Mouse (Mus musculus): Measurements from ENCODE around the gene Hist2h2be.
"Not testable (repeated sequence)": the region's sequence is repeated elsewhere in the genome, so short reads cannot be mapped to it uniquely, and the experiment has no call there.

Gene Hist2h2be

DNA sequence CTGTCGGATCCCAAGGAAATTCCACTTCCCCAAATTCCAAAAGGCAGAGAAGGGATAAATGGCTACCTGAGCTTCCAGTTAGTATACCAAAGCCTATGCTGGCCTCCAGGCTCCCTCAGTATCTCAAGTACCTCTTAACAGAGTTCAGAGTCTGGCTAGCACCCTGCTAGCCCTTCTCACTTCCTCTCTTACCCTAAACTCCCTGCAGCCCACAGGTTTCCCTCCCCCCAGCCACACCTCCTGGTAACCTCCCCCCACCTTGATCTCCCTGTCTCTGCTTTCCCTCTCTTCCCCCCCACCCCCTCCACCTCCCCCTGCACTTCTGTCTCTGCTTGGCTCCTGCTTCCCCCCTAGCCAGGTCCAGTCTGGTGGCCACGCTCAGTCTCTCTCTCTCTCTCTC lies 21.2 kb upstream of the Hist2h2be start:
- DNase-seq: no peak

DNA sequence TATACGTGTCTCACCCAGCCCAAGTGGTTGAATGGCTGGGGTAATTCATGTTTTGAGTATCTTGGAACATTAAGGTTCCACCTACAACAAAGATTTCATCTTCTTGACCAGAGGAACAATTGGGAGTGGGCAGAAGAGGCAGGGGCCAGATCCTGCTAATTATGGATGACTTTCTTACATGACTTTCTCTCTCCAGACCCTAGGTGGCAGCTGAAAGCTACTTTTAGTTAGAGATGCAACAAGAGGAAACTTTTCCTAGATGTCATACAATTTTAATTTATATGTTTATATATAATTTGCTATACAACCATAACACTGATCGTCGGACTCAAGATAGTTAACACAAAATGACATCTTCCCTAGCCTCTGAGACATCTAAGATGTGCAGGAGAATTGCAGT lies 13.1 kb upstream of the Hist2h2be start:
- no peak for DNase-seq

DNA sequence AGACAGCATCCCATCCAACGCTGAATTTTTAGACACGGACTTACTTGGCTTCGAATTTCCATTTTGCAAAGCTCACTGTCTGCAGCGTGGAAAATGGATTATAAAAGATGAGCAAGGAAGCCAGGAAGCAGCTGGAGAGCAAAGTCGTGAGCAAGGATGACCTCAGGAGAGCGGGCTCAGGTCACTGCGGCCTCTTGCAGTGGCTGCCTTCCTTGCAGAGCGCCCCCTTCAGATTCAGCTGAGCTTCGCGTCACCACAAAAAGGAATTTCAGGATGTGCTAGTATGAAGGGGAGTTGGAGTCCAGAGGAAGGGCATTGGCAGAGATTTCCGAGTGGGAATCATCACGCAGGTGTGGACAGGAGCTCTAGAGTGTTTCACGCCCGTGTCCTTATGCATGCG lies 11.7 kb upstream of the Hist2h2be start:
- no peak for DNase-seq

- no peak for DNase-seq
Observed at GRCm38 (mm10) chr3:96219191-96219641, 1.7 kb upstream of the Hist2h2be start.

DNA sequence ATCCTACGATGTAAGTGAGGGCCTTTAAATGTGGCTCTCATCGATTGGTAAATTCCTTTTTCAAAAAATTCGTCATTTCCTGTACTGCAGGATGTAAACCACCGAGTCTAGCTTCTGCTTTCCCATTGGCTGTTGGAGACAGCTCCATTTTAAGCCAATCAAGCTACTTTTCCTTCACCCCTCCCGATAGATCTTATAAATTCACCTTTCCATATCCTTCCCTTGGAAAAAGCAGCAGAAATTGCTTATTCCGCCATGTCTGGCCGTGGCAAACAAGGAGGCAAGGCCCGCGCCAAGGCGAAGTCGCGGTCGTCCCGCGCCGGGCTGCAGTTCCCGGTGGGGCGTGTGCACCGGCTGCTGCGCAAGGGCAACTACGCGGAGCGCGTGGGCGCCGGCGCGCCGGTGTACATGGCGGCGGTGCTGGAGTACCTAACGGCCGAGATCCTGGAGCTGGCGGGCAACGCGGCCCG lies 1.2 kb upstream of the Hist2h2be start, which contains the start of the genes Bola1 and Hist2h2ab:
Bola1 (minus strand) TSS at position 49 of the 470 bp plus-strand sequence.
Hist2h2ab (plus strand) TSS at position 205 of the 470 bp plus-strand sequence.
- DNase-seq: peak; percentile 82

- not testable (repeated sequence) for DNase-seq
Observed at GRCm38 (mm10) chr3:96220131-96220764, 671 bp upstream of the Hist2h2be start.

DNA sequence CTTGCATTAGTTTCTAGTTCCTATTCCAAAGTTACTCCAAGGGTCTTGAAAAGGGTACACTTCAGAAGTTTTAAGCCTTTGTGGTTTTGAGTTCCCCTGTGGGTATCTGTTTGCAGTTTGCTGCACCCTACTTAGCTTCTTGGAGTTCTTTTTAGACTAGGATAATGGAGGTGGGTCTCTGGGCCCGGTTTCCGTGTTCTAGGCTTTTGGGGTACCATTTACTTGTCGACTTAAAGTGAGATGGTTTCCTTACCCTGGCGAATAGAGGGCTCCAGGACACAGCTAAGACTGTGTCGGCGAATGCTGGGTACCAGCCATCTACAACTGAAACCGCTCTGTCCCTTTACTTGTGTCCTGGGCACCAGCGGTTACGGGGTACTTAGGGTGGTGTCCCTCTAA lies 720 bp downstream of the Hist2h2be start:
- DNase-seq: no peak

- no peak for DNase-seq
Observed at GRCm38 (mm10) chr3:96222774-96223173, 1.9 kb downstream of the Hist2h2be start.

DNA sequence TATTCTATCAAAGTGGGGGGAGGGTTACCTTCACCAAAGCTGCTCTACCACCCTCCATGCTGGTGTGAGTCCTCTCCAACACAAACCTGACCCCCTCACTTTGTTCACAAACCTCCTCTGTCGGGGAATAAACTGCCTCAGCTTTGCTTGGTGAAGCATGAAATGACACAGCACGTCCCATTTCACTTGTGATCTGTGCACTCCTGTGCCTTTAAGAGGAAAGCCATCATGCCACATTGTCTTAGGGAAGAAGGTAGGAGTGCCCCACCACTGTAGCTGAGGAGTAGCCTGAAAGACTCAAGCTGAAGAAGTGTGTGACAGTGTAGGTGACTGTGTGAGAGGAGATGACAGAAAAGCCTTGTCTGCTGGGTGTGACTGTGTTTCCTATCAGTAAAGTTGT lies 4.5 kb downstream of the Hist2h2be start:
- no peak for DNase-seq

GRCm38 (mm10) chr3:96226695-96227648 lies 6.1 kb downstream of the Hist2h2be start:
- DNase-seq: no peak

DNA sequence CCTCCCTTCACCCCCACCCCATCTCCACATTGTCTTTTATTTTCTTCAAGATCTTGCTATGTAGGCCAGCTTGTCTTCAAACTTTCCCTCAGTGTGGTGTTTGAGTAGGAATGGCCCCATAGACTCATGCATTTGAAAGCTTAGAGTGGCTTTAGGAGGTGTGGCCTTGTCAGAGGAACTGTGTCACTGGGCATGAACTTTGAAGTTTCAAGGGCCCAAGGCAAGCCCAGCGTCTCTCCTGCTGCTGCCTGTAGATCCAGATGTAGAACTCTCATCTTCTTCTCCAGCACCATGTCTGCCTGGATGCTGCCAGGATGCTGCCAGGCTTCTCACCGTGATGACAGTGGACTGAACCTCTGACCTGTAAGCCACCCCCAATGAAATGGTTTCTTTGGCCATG lies 7.9 kb downstream of the Hist2h2be start:
- no peak for DNase-seq

GRCm38 (mm10) chr3:96230404-96230803 lies 9.5 kb downstream of the Hist2h2be start:
- DNase-seq: no peak

- DNase-seq: no peak
Observed at GRCm38 (mm10) chr3:96230910-96231757, 10.2 kb downstream of the Hist2h2be start.

DNA sequence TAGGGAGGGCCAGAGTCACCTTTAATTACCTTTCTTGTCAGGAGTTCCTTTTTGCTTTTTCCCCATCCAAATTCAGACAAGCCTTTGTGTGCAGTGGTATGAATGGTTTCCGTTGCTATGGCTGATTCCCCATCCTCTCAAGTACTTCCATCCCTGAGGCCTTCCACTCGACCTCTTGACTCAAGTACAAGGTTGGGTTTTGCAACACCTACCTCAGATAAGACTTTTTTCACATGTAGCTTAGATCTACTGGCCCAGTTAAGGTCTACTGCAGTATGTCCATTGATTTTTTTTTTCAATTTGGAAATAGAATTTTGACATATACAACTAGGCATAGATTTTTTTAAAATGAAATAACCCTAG lies 10.8 kb downstream of the Hist2h2be start:
- no peak for DNase-seq

GRCm38 (mm10) chr3:96234914-96235313 lies 14.0 kb downstream of the Hist2h2be start:
- no peak for DNase-seq

DNA sequence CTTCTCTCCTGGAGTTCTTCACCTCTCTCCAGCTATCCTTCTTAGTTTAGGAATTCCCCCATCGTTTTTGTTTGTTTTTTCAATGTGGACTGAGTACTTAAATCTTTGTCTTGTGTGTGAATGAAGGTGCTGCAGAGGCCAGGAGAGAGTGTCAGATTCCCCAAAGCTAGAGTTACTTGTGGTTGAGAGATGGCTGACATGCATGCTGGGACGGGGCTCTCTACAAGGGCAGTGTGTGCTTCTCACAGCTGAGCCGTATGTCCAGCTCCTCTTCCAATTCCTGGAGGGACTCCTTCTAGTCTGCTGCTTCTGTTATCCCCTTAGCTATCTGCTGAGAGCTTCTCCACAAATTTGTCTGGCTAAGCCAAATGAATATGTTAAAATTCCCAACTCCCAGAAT lies 14.9 kb downstream of the Hist2h2be start:
- no peak for DNase-seq

- DNase-seq: no peak
Observed at GRCm38 (mm10) chr3:96236834-96237334, 16.0 kb downstream of the Hist2h2be start.

DNA sequence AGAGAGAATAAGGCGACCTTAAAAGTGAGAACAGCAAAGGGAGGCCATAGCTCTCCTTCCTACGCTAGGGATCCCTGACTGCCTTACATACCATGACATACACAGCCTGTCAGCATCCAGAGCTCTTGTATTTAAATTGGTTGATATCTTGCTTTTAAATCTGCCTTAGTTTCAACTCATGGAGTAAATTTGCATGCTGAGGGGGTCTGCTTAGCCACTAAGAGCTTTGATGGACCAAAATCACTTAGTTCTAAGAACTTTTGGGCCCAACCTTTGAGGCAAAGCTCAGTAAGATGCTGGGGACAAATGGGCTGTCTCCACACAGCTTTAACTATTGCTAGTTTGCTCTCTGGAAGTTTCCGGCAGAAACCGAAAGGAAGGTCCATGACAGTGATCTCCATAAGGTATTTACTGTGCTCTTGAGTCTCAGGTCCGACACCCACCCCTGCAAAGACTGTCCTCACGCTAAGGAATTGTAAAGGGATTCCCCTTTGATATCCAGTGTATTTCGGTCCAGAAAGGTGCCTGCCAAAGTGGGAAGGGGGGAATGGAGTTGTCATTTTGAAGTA lies 16.5 kb downstream of the Hist2h2be start:
- no peak for DNase-seq

- no peak for DNase-seq
Observed at GRCm38 (mm10) chr3:96237904-96238511, 17.1 kb downstream of the Hist2h2be start.

DNA sequence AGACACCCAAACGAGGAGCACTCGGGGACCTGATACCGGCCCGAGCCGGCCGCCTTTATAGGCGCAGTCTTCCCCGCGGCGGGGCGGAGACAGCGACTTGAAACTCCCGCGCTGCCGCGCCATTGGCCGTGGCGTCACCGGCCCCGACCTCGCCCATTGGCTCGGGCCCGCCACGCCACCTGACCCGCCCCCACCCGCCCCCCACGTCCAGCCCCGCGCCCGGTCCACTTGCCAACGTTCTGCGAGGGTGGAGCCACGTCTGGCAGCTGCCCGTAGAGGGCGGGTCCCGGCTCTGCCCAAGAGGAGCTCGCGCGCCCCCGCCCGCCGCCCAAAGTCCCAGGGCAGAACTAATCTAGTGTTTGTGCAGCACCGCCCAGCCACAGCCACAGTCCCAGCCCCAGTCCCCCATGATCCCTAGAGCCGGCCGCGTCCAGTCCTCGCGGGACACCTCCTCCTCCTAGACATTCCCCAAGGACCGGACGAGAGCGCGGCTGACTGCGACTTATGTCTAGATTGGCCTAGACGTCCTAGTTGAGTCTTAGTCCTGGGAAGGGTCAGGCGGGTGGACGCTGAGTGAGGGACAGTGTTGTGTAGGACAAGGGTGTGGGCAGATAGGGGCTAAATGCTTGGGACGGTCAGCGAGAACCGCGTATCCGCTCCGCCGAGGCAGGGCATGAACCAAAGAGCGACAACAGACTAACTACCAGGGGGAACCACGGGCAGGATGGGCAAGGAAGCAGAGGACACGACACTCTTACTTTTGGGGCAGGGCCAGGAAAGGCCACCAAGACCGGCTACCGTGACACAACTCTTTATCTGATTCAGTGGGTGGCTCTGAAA lies 18.3 kb downstream of the Hist2h2be start, which contains the start of gene Hist2h3c2:
Hist2h3c2 (minus strand) TSS at position 174 of the 840 bp plus-strand sequence.
- peak; percentile 33 for DNase-seq
